Mouse (Mus musculus): Measurements from ENCODE around the gene Idi1. TPM values are rescaled to one million over a fixed set of nuclear protein-coding genes. Genes with fewer than 3 reads are reported as not detected.

Gene Idi1
- polyA plus RNA-seq, 1 experiment from 2014 or later: 65.1 TPM

DNA sequence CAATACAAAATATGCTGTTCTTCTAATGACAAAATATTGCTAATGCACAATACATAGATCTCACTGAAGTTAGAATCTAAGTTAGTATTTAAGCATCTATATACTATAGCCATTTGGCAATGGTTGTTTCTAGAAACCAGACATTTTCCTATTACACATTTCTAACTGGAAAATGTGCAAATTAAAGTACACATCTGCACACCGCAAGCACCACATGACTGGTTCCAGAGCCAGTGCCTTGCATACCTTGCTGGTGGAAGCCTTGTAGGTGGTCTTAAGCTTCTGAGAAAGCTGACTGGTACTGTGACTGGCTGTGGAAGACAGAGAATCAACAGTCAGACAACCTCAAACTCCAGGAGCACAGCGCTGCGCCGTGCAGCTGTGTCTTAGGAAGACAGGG, 31.9 kb upstream of the Idi1 start:
- Histone ChIP-seq H3K9ac (ENCODE audit: low read depth, low read length) (no peak overlapping the region), H3K27me3 (ENCODE audit: control insufficient read depth, insufficient read depth, low read length) (no peaks in the 10 kb centered on the region), H3K9me3 (replicated peaks; ENCODE audit: control insufficient read depth, low read length) (no peaks in the 10 kb centered on the region), H3K36me3 (ENCODE audit: control insufficient read depth, insufficient read depth, low read length) (peaks cover 14% of the 10 kb centered on the region), H3K4me3 (ENCODE audit: low read depth, low read length) (no peak overlapping the region), H3K4me2 (no peak overlapping the region), H3K27ac (ENCODE audit: low read depth, low read length) (no peak overlapping the region), H3K4me1 (ENCODE audit: control insufficient read depth, insufficient read depth, low read length) (no peaks in the 10 kb centered on the region)
- no peak for ATAC-seq (replicated peaks; ENCODE audit: insufficient number of reproducible peaks, low FRiP score, low TSS enrichment)
- 95% methylated on average over 4 of the region's 4 CpGs for WGBS (ENCODE audit: insufficient replicate concordance)

DNA sequence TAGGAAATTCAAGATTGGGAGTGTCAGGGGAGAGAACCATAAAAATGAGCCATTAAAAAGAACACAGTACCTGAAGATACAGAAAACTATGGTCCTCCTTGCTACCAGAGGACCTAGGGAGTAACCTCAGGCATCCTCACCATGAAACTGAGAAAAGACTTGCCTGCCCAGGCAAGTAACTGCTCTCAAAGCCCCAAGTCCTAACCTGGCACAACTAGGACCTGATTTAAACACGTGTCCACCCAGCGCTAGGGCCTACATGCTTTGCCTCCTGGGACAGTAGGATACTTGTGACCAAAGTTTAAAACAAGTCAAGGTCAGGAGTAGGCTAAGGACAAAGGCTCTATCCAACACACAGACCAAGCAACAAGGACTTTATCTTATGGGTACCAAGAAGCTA, 30.5 kb upstream of the Idi1 start:
- Histone ChIP-seq H3K9ac (ENCODE audit: low read depth, low read length) (no peak overlapping the region), H3K27ac (ENCODE audit: low read depth, low read length) (no peak overlapping the region), H3K36me3 (ENCODE audit: control insufficient read depth, insufficient read depth, low read length) (peaks cover 11% of the 10 kb centered on the region), H3K4me3 (ENCODE audit: low read depth, low read length) (no peak overlapping the region), H3K4me1 (ENCODE audit: control insufficient read depth, insufficient read depth, low read length) (no peaks in the 10 kb centered on the region), H3K4me2 (no peak overlapping the region), H3K9me3 (replicated peaks; ENCODE audit: control insufficient read depth, low read length) (no peaks in the 10 kb centered on the region), H3K27me3 (ENCODE audit: control insufficient read depth, insufficient read depth, low read length) (no peaks in the 10 kb centered on the region)
- no peak for ATAC-seq (replicated peaks; ENCODE audit: insufficient number of reproducible peaks, low FRiP score, low TSS enrichment)
- 88% methylated on average over 2 of the region's 2 CpGs for WGBS (ENCODE audit: insufficient replicate concordance)

DNA sequence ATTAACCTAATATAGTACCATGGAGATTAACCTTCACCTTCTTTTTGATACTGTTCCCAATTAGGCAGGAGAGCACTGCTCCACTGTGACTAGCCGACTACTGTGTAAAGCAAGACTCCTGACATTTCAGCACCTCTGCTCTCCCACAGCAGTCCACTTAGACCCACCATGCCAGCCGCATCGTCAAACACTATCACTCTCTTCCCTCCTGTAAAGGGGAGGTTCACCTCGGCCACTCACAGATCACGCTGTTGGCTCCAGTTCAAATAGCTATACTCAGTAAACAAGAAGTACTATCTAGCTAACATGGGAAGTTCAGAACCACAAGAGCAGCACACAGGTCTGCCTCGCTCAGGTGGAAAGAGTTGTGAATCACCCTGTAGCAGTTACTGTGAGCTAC, 26.8 kb upstream of the Idi1 start:
- Histone ChIP-seq H3K36me3 (ENCODE audit: control insufficient read depth, insufficient read depth, low read length) (peaks cover 11% of the 10 kb centered on the region), H3K4me3 (ENCODE audit: low read depth, low read length) (no peak overlapping the region), H3K27me3 (ENCODE audit: control insufficient read depth, insufficient read depth, low read length) (no peaks in the 10 kb centered on the region), H3K9ac (ENCODE audit: low read depth, low read length) (no peak overlapping the region), H3K4me2 (no peak overlapping the region), H3K9me3 (replicated peaks; ENCODE audit: control insufficient read depth, low read length) (no peaks in the 10 kb centered on the region), H3K27ac (ENCODE audit: low read depth, low read length) (no peak overlapping the region), H3K4me1 (ENCODE audit: control insufficient read depth, insufficient read depth, low read length) (no peaks in the 10 kb centered on the region)
- 59% methylated on average over 6 of the region's 6 CpGs for WGBS (ENCODE audit: insufficient replicate concordance)
- no peak for ATAC-seq (replicated peaks; ENCODE audit: insufficient number of reproducible peaks, low FRiP score, low TSS enrichment)

DNA sequence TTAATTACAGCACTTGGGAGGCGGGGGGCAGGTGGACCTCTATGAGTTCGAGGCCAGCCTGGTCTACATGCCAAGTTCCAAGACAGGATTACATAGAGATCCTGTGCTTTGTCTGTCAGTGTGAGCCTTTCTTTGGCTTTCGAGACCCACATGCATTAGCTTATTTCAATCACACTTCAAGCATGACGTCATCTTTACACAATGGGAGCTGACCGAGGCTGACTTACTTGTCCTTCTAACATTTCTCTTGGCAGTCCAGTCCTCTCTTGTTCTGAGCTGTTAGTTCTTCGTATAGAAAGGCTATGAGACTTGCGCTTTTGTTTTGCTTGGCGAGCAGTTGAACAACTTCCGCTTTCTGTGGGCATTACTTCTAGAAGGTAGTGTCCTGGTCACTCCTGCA, 24.4 kb upstream of the Idi1 start:
- Histone ChIP-seq H3K4me1 (ENCODE audit: control insufficient read depth, insufficient read depth, low read length) (no peaks in the 10 kb centered on the region), H3K27me3 (ENCODE audit: control insufficient read depth, insufficient read depth, low read length) (no peaks in the 10 kb centered on the region), H3K4me2 (no peak overlapping the region), H3K27ac (ENCODE audit: low read depth, low read length) (no peak overlapping the region), H3K9me3 (replicated peaks; ENCODE audit: control insufficient read depth, low read length) (no peaks in the 10 kb centered on the region), H3K36me3 (ENCODE audit: control insufficient read depth, insufficient read depth, low read length) (peaks cover 8% of the 10 kb centered on the region; the same call in 1 of the 2 replicates), H3K9ac (ENCODE audit: low read depth, low read length) (no peak overlapping the region), H3K4me3 (ENCODE audit: low read depth, low read length) (no peak overlapping the region)
- no peak for ATAC-seq (replicated peaks; ENCODE audit: insufficient number of reproducible peaks, low FRiP score, low TSS enrichment)
- 88% methylated on average over 9 of the region's 9 CpGs for WGBS (ENCODE audit: insufficient replicate concordance)

DNA sequence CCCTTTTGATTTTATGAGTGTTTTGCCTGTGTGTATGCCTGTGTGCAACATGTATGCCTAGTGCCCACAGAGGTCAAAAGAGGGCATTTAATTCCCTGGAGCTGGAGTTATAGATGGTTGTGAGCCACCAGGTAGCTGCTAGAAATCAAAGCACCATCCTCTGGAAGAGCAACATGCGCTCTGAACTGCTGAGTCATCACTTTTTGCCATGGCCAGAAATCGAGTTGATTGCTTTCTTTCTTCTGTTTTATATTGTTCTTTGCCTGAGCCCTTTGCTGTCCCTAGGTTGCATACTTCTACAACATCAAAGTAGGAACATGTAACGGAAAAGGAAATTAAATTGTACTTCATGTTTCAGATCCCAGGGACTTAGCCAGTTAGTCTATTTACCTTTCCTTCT, 20.3 kb upstream of the Idi1 start:
- WGBS (ENCODE audit: insufficient replicate concordance): 75% methylated on average over 3 of the region's 3 CpGs
- H3K4me2 ChIP-seq: no peak overlapping the region
- peaks cover 5% of the 10 kb centered on the region; the same call in 1 of the 2 replicates for H3K36me3 ChIP-seq (ENCODE audit: control insufficient read depth, insufficient read depth, low read length)
- no peak for ATAC-seq (replicated peaks; ENCODE audit: insufficient number of reproducible peaks, low FRiP score, low TSS enrichment)
- H3K4me3 ChIP-seq (ENCODE audit: low read depth, low read length): no peak overlapping the region
- H3K27ac ChIP-seq (ENCODE audit: low read depth, low read length): no peak overlapping the region
- 0 out of 2 replicates have a peak, but pooled peaks cover 4% of the 10 kb centered on the region for H3K4me1 ChIP-seq (ENCODE audit: control insufficient read depth, insufficient read depth, low read length)
- H3K9ac ChIP-seq (ENCODE audit: low read depth, low read length): no peak overlapping the region
- no peaks in the 10 kb centered on the region for H3K9me3 ChIP-seq (replicated peaks; ENCODE audit: control insufficient read depth, low read length)
- no peaks in the 10 kb centered on the region for H3K27me3 ChIP-seq (ENCODE audit: control insufficient read depth, insufficient read depth, low read length)

DNA sequence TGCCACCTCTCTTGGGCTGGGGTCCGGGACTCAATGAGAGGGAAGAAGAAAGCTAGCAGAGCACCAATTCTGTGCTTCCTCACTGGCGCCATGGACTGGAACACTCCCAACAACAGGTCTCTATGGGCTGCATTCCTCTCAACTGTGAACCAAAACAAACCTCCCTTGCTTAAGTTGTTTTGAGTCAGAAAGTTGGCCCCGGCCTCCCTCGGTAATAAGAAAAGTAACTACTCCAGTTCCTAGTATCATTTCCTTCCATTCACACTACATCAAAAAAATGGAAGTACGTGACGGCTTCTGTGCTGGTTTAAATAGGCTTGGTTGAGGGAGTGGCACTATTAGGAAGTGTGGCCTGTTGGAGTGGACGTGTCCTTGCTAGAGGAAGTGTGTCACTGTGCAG, 18.7 kb upstream of the Idi1 start:
- Histone ChIP-seq H3K27ac (ENCODE audit: low read depth, low read length) (no peak overlapping the region), H3K4me3 (ENCODE audit: low read depth, low read length) (no peak overlapping the region), H3K9me3 (replicated peaks; ENCODE audit: control insufficient read depth, low read length) (no peaks in the 10 kb centered on the region), H3K36me3 (ENCODE audit: control insufficient read depth, insufficient read depth, low read length) (0 out of 2 replicates have a peak, but pooled peaks cover 2% of the 10 kb centered on the region), H3K4me1 (ENCODE audit: control insufficient read depth, insufficient read depth, low read length) (0 out of 2 replicates have a peak, but pooled peaks cover 5% of the 10 kb centered on the region), H3K4me2 (no peak overlapping the region), H3K27me3 (ENCODE audit: control insufficient read depth, insufficient read depth, low read length) (no peaks in the 10 kb centered on the region), H3K9ac (ENCODE audit: low read depth, low read length) (no peak overlapping the region)
- ATAC-seq (replicated peaks; ENCODE audit: insufficient number of reproducible peaks, low FRiP score, low TSS enrichment): no peak
- 84% methylated on average over 7 of the region's 7 CpGs for WGBS (ENCODE audit: insufficient replicate concordance)

DNA sequence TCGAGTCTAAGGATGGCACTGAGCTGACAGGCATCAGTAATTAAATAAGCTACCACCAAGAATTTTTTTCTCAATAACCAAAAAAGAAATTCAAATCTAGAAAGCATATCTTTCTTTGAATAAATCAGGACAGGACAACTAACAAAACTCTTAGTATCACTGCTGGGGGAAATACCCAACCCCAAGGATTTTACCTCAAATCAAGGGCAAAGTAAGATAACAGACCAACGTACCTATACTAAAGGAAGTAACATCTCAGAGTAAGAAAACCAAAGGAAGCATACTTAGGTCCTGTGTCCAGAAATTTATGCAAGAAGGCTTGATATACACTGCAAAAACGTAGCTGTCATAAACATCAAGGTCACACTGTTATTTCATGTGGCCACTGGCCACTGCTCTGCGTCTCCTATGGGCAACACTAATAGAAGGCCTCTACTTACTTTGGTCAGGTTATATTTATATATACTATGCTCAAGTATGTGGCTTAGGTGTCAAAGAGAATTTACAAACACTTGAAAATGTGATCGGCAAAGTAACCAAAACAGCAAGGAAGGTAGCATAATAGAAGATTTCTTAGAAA, 15.6 kb upstream of the Idi1 start:
- ATAC-seq (replicated peaks; ENCODE audit: insufficient number of reproducible peaks, low FRiP score, low TSS enrichment): no peak
- Histone ChIP-seq H3K27ac (ENCODE audit: low read depth, low read length) (0 out of 2 replicates have a peak overlapping the region, but pooled peaks have one; percentile 95), H3K4me2 (peak overlapping the region; percentile 84), H3K4me1 (ENCODE audit: control insufficient read depth, insufficient read depth, low read length) (0 out of 2 replicates have a peak, but pooled peaks cover 8% of the 10 kb centered on the region), H3K4me3 (ENCODE audit: low read depth, low read length) (peak overlapping the region; percentile 91), H3K9ac (ENCODE audit: low read depth, low read length) (peak overlapping the region; percentile 88), H3K27me3 (ENCODE audit: control insufficient read depth, insufficient read depth, low read length) (no peaks in the 10 kb centered on the region), H3K36me3 (ENCODE audit: control insufficient read depth, insufficient read depth, low read length) (0 out of 2 replicates have a peak, but pooled peaks cover 2% of the 10 kb centered on the region), H3K9me3 (replicated peaks; ENCODE audit: control insufficient read depth, low read length) (no peaks in the 10 kb centered on the region)
- 72% methylated on average over 5 of the region's 5 CpGs for WGBS (ENCODE audit: insufficient replicate concordance)

DNA sequence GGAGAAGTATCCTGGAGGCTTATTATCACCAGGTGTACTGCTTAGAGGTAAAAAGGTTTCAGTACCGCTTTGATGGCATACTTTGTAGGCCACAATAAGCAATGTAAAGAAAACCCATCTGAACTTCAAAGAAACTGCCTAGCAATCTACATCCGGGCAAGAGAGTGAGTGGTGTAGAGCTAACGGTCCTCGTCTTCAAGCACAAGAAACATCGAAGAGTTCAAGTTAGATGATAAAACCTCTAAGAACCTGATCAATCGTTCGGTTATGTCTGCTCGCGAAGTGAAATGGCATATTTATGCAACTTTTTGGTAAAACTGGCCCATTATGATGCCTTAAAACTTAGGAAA, 15.2 kb upstream of the Idi1 start:
- Histone ChIP-seq H3K27me3 (ENCODE audit: control insufficient read depth, insufficient read depth, low read length) (no peaks in the 10 kb centered on the region), H3K4me2 (peak overlapping the region; percentile 84), H3K4me3 (ENCODE audit: low read depth, low read length) (peak overlapping the region; percentile 91), H3K27ac (ENCODE audit: low read depth, low read length) (peak overlapping the region; percentile 95; the same call in 1 of the 2 replicates), H3K36me3 (ENCODE audit: control insufficient read depth, insufficient read depth, low read length) (no peaks in the 10 kb centered on the region), H3K9me3 (replicated peaks; ENCODE audit: control insufficient read depth, low read length) (no peaks in the 10 kb centered on the region), H3K9ac (ENCODE audit: low read depth, low read length) (peak overlapping the region; percentile 88), H3K4me1 (ENCODE audit: control insufficient read depth, insufficient read depth, low read length) (0 out of 2 replicates have a peak, but pooled peaks cover 8% of the 10 kb centered on the region)
- WGBS (ENCODE audit: insufficient replicate concordance): 5% methylated on average over 9 of the region's 9 CpGs
- no peak for ATAC-seq (replicated peaks; ENCODE audit: insufficient number of reproducible peaks, low FRiP score, low TSS enrichment)
